Mouse (Mus musculus): Measurements from ENCODE around the gene Adamts17.

- no peak for TF ChIP-seq TAL1 (IDR thresholded peaks at IDR 0.05; ENCODE audit: low read length)
- TF ChIP-seq GATA1 (IDR thresholded peaks at IDR 0.05; ENCODE audit: low read length) = no peak
These were observed 29.1 kb upstream of the Adamts17 start for GRCm38 (mm10) chr7:66810436-66810835.
